Mouse (Mus musculus): ENCODE measurements around the gene Mmp12. TPM values are rescaled to one million over a fixed set of nuclear protein-coding genes. Genes with fewer than 3 reads are reported as not detected.

The Mmp12 gene
- 0.15 TPM in 1 of 2 replicates, not detected in the other for polyA plus RNA-seq (2015; fragmentation: Nextera tagmentation; extraction: Ambion mirVana)

- no peak within 1 kb of the TSS for H3K4me2 ChIP-seq (replicated peaks; ENCODE audit: low read depth)
- H3K9me3 ChIP-seq (ENCODE audit: control insufficient read depth, low read length): no peaks in the 10 kb centered on the region
- no peak within 1 kb of the TSS for H3K9ac ChIP-seq (ENCODE audit: low read length)
- DNase-seq (ENCODE audit: low spot score) (no peak), ATAC-seq (ENCODE audit: low FRiP score, low TSS enrichment) (no peak)
- H3K4me1 ChIP-seq (replicated peaks; ENCODE audit: control insufficient read depth, insufficient read depth): no peaks in the 10 kb centered on the region
- H3K27ac ChIP-seq (replicated peaks): no peak within 1 kb of the TSS
- no peaks in the 10 kb centered on the region for H3K27me3 ChIP-seq (ENCODE audit: control insufficient read depth, insufficient read depth, low read length)
- no peaks in the 10 kb centered on the region for H3K36me3 ChIP-seq (ENCODE audit: control insufficient read depth, insufficient read depth, low read length)
- TF ChIP-seq CTCF (IDR thresholded peaks at IDR 0.05; ENCODE audit: low read depth) (no peak), EP300 (optimal IDR thresholded peaks at IDR 0.05) (no peak)
- no peak within 1 kb of the TSS for H3K4me3 ChIP-seq (ENCODE audit: low read depth, low read length)
Measured at GRCm38 (mm10) chr9:7344107-7344506, at the start of gene Mmp12. TSS of gene Mmp12 (plus strand) at chr9:7344381.

- ATAC-seq (ENCODE audit: low FRiP score, low TSS enrichment): no peak
Measured at GRCm38 (mm10) chr9:7331847-7332246, 12.3 kb upstream of the Mmp12 start.

GRCm38 (mm10) chr9:7335766-7336680 is 8.2 kb upstream of the Mmp12 start:
- no peak for DNase-seq (ENCODE audit: low spot score)
- no peaks in the 10 kb centered on the region for H3K9me3 ChIP-seq (ENCODE audit: control insufficient read depth, low read length)
- no peak overlapping the region for H3K4me2 ChIP-seq (replicated peaks; ENCODE audit: low read depth)
- no peak overlapping the region for H3K4me3 ChIP-seq (ENCODE audit: low read depth, low read length)
- no peaks in the 10 kb centered on the region for H3K27me3 ChIP-seq (ENCODE audit: control insufficient read depth, insufficient read depth, low read length)
- no peak overlapping the region for H3K27ac ChIP-seq (replicated peaks)
- 80% methylated on average over 5 of the region's 6 CpGs for WGBS
- ATAC-seq (ENCODE audit: low FRiP score, low TSS enrichment): no peak
- TF ChIP-seq CTCF (IDR thresholded peaks at IDR 0.05; ENCODE audit: low read depth): no peak
- TF ChIP-seq EP300 (optimal IDR thresholded peaks at IDR 0.05): no peak
- H3K9ac ChIP-seq (ENCODE audit: low read length): no peak overlapping the region
- no peaks in the 10 kb centered on the region for H3K36me3 ChIP-seq (ENCODE audit: control insufficient read depth, insufficient read depth, low read length)
- H3K4me1 ChIP-seq (replicated peaks; ENCODE audit: control insufficient read depth, insufficient read depth): no peaks in the 10 kb centered on the region

More at GRCm38 (mm10) chr9:7331847-7332246, 12.3 kb upstream of the Mmp12 start:
- Histone ChIP-seq H3K4me1 (replicated peaks; ENCODE audit: control insufficient read depth, insufficient read depth) (no peaks in the 10 kb centered on the region), H3K27ac (replicated peaks) (no peak overlapping the region), H3K36me3 (ENCODE audit: control insufficient read depth, insufficient read depth, low read length) (no peaks in the 10 kb centered on the region), H3K9me3 (ENCODE audit: control insufficient read depth, low read length) (no peaks in the 10 kb centered on the region), H3K4me3 (ENCODE audit: low read depth, low read length) (no peak overlapping the region), H3K9ac (ENCODE audit: low read length) (no peak overlapping the region), H3K4me2 (replicated peaks; ENCODE audit: low read depth) (no peak overlapping the region), H3K27me3 (ENCODE audit: control insufficient read depth, insufficient read depth, low read length) (no peaks in the 10 kb centered on the region)
- TF ChIP-seq EP300 (optimal IDR thresholded peaks at IDR 0.05) (no peak), CTCF (IDR thresholded peaks at IDR 0.05; ENCODE audit: low read depth) (no peak)
- no peak for DNase-seq (ENCODE audit: low spot score)

GRCm38 (mm10) chr9:7336740-7337483 is 7.3 kb upstream of the Mmp12 start:
- DNase-seq (ENCODE audit: low spot score) (no peak), ATAC-seq (ENCODE audit: low FRiP score, low TSS enrichment) (no peak)
- Histone ChIP-seq H3K9me3 (ENCODE audit: control insufficient read depth, low read length) (no peaks in the 10 kb centered on the region), H3K4me2 (replicated peaks; ENCODE audit: low read depth) (no peak overlapping the region), H3K4me1 (replicated peaks; ENCODE audit: control insufficient read depth, insufficient read depth) (no peaks in the 10 kb centered on the region), H3K4me3 (ENCODE audit: low read depth, low read length) (no peak overlapping the region), H3K36me3 (ENCODE audit: control insufficient read depth, insufficient read depth, low read length) (no peaks in the 10 kb centered on the region), H3K9ac (ENCODE audit: low read length) (no peak overlapping the region), H3K27ac (replicated peaks) (no peak overlapping the region), H3K27me3 (ENCODE audit: control insufficient read depth, insufficient read depth, low read length) (no peaks in the 10 kb centered on the region)
- TF ChIP-seq EP300 (optimal IDR thresholded peaks at IDR 0.05) (no peak), CTCF (IDR thresholded peaks at IDR 0.05; ENCODE audit: low read depth) (no peak)

GRCm38 (mm10) chr9:7345513-7345912 is 1.3 kb downstream of the Mmp12 start:
- no peaks in the 10 kb centered on the region for H3K27me3 ChIP-seq (ENCODE audit: control insufficient read depth, insufficient read depth, low read length)
- no peak overlapping the region for H3K9ac ChIP-seq (ENCODE audit: low read length)
- no peak overlapping the region for H3K4me3 ChIP-seq (ENCODE audit: low read depth, low read length)
- H3K4me2 ChIP-seq (replicated peaks; ENCODE audit: low read depth): no peak overlapping the region
- no peaks in the 10 kb centered on the region for H3K4me1 ChIP-seq (replicated peaks; ENCODE audit: control insufficient read depth, insufficient read depth)
- H3K9me3 ChIP-seq (ENCODE audit: control insufficient read depth, low read length): no peaks in the 10 kb centered on the region
- DNase-seq (ENCODE audit: low spot score): no peak
- no peaks in the 10 kb centered on the region for H3K36me3 ChIP-seq (ENCODE audit: control insufficient read depth, insufficient read depth, low read length)
- WGBS: 88% methylated on average over 2 of the region's 2 CpGs
- no peak for TF ChIP-seq CTCF (IDR thresholded peaks at IDR 0.05; ENCODE audit: low read depth)
- no peak overlapping the region for H3K27ac ChIP-seq (replicated peaks)
- ATAC-seq (ENCODE audit: low FRiP score, low TSS enrichment): no peak

- no peaks in the 10 kb centered on the region for H3K27me3 ChIP-seq (ENCODE audit: control insufficient read depth, insufficient read depth, low read length)
- TF ChIP-seq CTCF (IDR thresholded peaks at IDR 0.05; ENCODE audit: low read depth): no peak
- no peak for TF ChIP-seq EP300 (optimal IDR thresholded peaks at IDR 0.05)
- no peak overlapping the region for H3K27ac ChIP-seq (replicated peaks)
- H3K4me2 ChIP-seq (replicated peaks; ENCODE audit: low read depth): no peak overlapping the region
- no peaks in the 10 kb centered on the region for H3K36me3 ChIP-seq (ENCODE audit: control insufficient read depth, insufficient read depth, low read length)
- DNase-seq (ENCODE audit: low spot score) (no peak), ATAC-seq (ENCODE audit: low FRiP score, low TSS enrichment) (no peak)
- H3K4me3 ChIP-seq (ENCODE audit: low read depth, low read length): no peak overlapping the region
- WGBS: 70% methylated on average over 3 of the region's 3 CpGs
- H3K9me3 ChIP-seq (ENCODE audit: control insufficient read depth, low read length): no peaks in the 10 kb centered on the region
- no peaks in the 10 kb centered on the region for H3K4me1 ChIP-seq (replicated peaks; ENCODE audit: control insufficient read depth, insufficient read depth)
- H3K9ac ChIP-seq (ENCODE audit: low read length): no peak overlapping the region
Measured at GRCm38 (mm10) chr9:7354535-7354934, 10.4 kb downstream of the Mmp12 start.

All from stomach, postnatal 0 days (tissue).